In genomic region chr17:28331241-28332112, GRCm38 (mm10) we compare ENCODE assay signal across 11 mouse cellular contexts. TPM values are rescaled to one million over a fixed set of nuclear protein-coding genes. Genes with fewer than 3 reads are reported as not detected.
A peak's percentile ranks its signal among the peaks of the same experiment; 100 is the strongest.
DNase-seq lines count a peak whose midpoint lies in the region; ATAC-seq and TF ChIP-seq lines count a peak whose summit lies in the region.
"Had no signal": no experiment of that assay in that cellular context is flagged by ENCODE, and none has a peak within 500 bp of the region (broad histone marks: within the 10 kb centered on the region; RNA-seq: fewer than 3 reads in every experiment).

No protein-coding gene starts in this region.

- H3K4me2 ChIP-seq in kidney, embryonic 16.5 days (replicated peaks; ENCODE audit: low read depth, low read length): no peak overlapping the region
- H3K4me2 ChIP-seq in embryonic facial prominence, embryonic 11.5 days (ENCODE audit: low read depth, low read length): no peak overlapping the region
- peak overlapping the region; percentile 98 for H3K4me2 ChIP-seq in myocyte (ENCODE audit: low read depth)

- no peak overlapping the region; the same call in 1 of the 2 replicates for H3K4me3 ChIP-seq in kidney, embryonic 16.5 days (ENCODE audit: low read length)
- H3K4me3 ChIP-seq in ES-E14 (ENCODE audit: insufficient read depth in 1 of 2, low read depth in 1 of 2, low read length in 2 of 2, poor library complexity in 1 of 2, severe bottlenecking in 1 of 2): peak overlapping the region in 1 of 2 experiments; percentile 95; a peak in 2 of 4 replicates
- no peak overlapping the region for H3K4me3 ChIP-seq in embryonic facial prominence, embryonic 11.5 days (ENCODE audit: low read depth, low read length)
- H3K4me3 ChIP-seq in myocyte: peak overlapping the region; percentile 91

- H3K9ac ChIP-seq in kidney, embryonic 16.5 days (replicated peaks; ENCODE audit: low read length): 0 out of 2 replicates have a peak overlapping the region, but pooled peaks have one; percentile 12
- H3K9ac ChIP-seq in ES-E14 (ENCODE audit: insufficient read depth, low read depth, low read length, poor library complexity, severe bottlenecking): peak overlapping the region; percentile 51; the same call in 1 of the 2 replicates
- H3K9ac ChIP-seq in embryonic facial prominence, embryonic 11.5 days (replicated peaks; ENCODE audit: low read length): no peak overlapping the region

- no peak for DNase-seq in kidney, adult 11 months
- DNase-seq in ES-E14 (ENCODE audit: low read depth, low spot score): no peak
- DNase-seq in embryonic facial prominence, embryonic 11.5 days (ENCODE audit: low spot score): peak; percentile 13
- no peak for DNase-seq in spleen, adult 12 weeks (ENCODE audit: low spot score)
- DNase-seq: adrenal gland, adult 8-10 months; kidney, postnatal 14 days; thymus, postnatal 36 days had no signal

- peaks cover 20% of the 10 kb centered on the region for H3K79me2 ChIP-seq in myocyte (ENCODE audit: control insufficient read depth, insufficient read depth)

- no peaks in the 10 kb centered on the region for H3K9me3 ChIP-seq in kidney, embryonic 16.5 days (ENCODE audit: low read length)
- no peaks in the 10 kb centered on the region for H3K9me3 ChIP-seq in ES-E14 (ENCODE audit: control insufficient read depth, insufficient read depth, low read depth, low read length)
- no peaks in the 10 kb centered on the region for H3K9me3 ChIP-seq in embryonic facial prominence, embryonic 11.5 days (replicated peaks; ENCODE audit: control insufficient read depth, low read length)

- no peak overlapping the region for H3ac ChIP-seq in myocyte (ENCODE audit: control insufficient read depth, insufficient read length)

- peaks cover 42% of the 10 kb centered on the region for H3K36me3 ChIP-seq in kidney, embryonic 16.5 days (ENCODE audit: insufficient read depth, low read length)
- H3K36me3 ChIP-seq in ES-E14 (ENCODE audit: control insufficient read depth, insufficient read depth, low read length, poor library complexity, severe bottlenecking) (peaks cover 37% of the 10 kb centered on the region), myocyte (ENCODE audit: control insufficient read depth, insufficient read depth) (peaks cover 23% of the 10 kb centered on the region)
- peaks cover 2% of the 10 kb centered on the region; the same call in 1 of the 2 replicates for H3K36me3 ChIP-seq in embryonic facial prominence, embryonic 11.5 days (replicated peaks; ENCODE audit: control insufficient read depth, insufficient read depth, low read depth, low read length)

- peak overlapping the region; percentile 11 for H3K27ac ChIP-seq in kidney, embryonic 16.5 days (ENCODE audit: low read length)
- H3K27ac ChIP-seq in ES-E14 (ENCODE audit: insufficient read depth, low read depth, low read length, poor library complexity, severe bottlenecking): no peak overlapping the region
- no peak overlapping the region for H3K27ac ChIP-seq in embryonic facial prominence, embryonic 11.5 days (replicated peaks; ENCODE audit: low read depth, low read length)

- no peak for ATAC-seq in kidney, embryonic 16.5 days (ENCODE audit: low FRiP score, low TSS enrichment)
- ATAC-seq in embryonic facial prominence, embryonic 11.5 days (replicated peaks; ENCODE audit: insufficient number of reproducible peaks, low FRiP score, low TSS enrichment, low read depth): no peak
- no peak for ATAC-seq in granulocyte monocyte progenitor cell, adult 5-6 weeks (replicated peaks; ENCODE audit: poor library complexity, severe bottlenecking)

- TF ChIP-seq POLR2A in myocyte (IDR thresholded peaks at IDR 0.05; ENCODE audit: insufficient read length, low read depth): peak; percentile 34

- in situ Hi-C loops in ES-E14 (cut with MboI; ENCODE audit: low sequenced_read_pairs in 2 of 2, unreplicated experiment in 2 of 2): no loop called here

- H3K27me3 ChIP-seq in kidney, embryonic 16.5 days (ENCODE audit: insufficient read depth, low read length): no peaks in the 10 kb centered on the region
- no peaks in the 10 kb centered on the region for H3K27me3 ChIP-seq in embryonic facial prominence, embryonic 11.5 days (ENCODE audit: control insufficient read depth, insufficient read depth, low read length)
- no peaks in the 10 kb centered on the region for H3K27me3 ChIP-seq in myocyte (ENCODE audit: control insufficient read depth, insufficient read depth, insufficient read length)

- 30% methylated on average over 5 of the region's 7 CpGs for WGBS in kidney, embryonic 16.5 days
- 35% methylated on average over 5 of the region's 7 CpGs for WGBS in embryonic facial prominence, embryonic 11.5 days

- H3K4me1 ChIP-seq in kidney, embryonic 16.5 days (ENCODE audit: insufficient read depth, low read length): peaks cover 63% of the 10 kb centered on the region
- peaks cover 0 to 37% of the 10 kb centered on the region in 2 experiments; a peak in 2 of 4 replicates for H3K4me1 ChIP-seq in ES-E14 (ENCODE audit: control insufficient read depth in 2 of 2, insufficient read depth in 2 of 2, low read length in 2 of 2, poor library complexity in 1 of 2)
- peaks cover 10% of the 10 kb centered on the region for H3K4me1 ChIP-seq in embryonic facial prominence, embryonic 11.5 days (ENCODE audit: control insufficient read depth, insufficient read depth, low read length)

TF ChIP-seq in ES-E14, 5 proteins besides CTCF, POLR2A, EP300 and RAD21:
- TF ChIP-seq ZC3H11A (IDR thresholded peaks at IDR 0.05; ENCODE audit: borderline replicate concordance, low read depth, low read length) (no peak), ZNF384 (IDR thresholded peaks at IDR 0.05; ENCODE audit: low read depth, low read length) (no peak), MAFK (IDR thresholded peaks at IDR 0.05; ENCODE audit: insufficient read depth, low read depth, low read length) (no peak), HCFC1 (IDR thresholded peaks at IDR 0.05; ENCODE audit: borderline replicate concordance, insufficient read depth, low read length) (no peak), CHD2 (IDR thresholded peaks at IDR 0.05; ENCODE audit: low read depth, low read length) (peak; percentile 52; the same call in 1 of the 2 replicates)

TF ChIP-seq in myocyte, 11 proteins besides CTCF, POLR2A, EP300 and RAD21:
- TF ChIP-seq SRF (IDR thresholded peaks at IDR 0.05; ENCODE audit: control insufficient read depth, insufficient read length, low read depth): no peak
- no peak for TF ChIP-seq REST (IDR thresholded peaks at IDR 0.05; ENCODE audit: insufficient read depth, insufficient read length)
- TF ChIP-seq E2F4 (IDR thresholded peaks at IDR 0.05; ENCODE audit: insufficient read depth): no peak
- peak in 1 of 3 experiments; percentile 41 for TF ChIP-seq MYOD1 (IDR thresholded peaks at IDR 0.05; ENCODE audit: control insufficient read depth in 1 of 3, insufficient read length in 2 of 3, low read depth in 2 of 3)
- no peak for TF ChIP-seq MAX (IDR thresholded peaks at IDR 0.05; ENCODE audit: low read depth)
- no peak for TF ChIP-seq MYOG (IDR thresholded peaks at IDR 0.05; ENCODE audit: control insufficient read depth in 1 of 3, insufficient read depth in 1 of 3, insufficient read length in 2 of 3, low read depth in 2 of 3)
- no peak for TF ChIP-seq TCF12 (IDR thresholded peaks at IDR 0.05; ENCODE audit: insufficient read depth, poor library complexity, severe bottlenecking)
- TF ChIP-seq POLR2AphosphoS2 (IDR thresholded peaks at IDR 0.05; ENCODE audit: insufficient read length, low read depth): peak; percentile 72
- no peak for TF ChIP-seq USF1 (IDR thresholded peaks at IDR 0.05; ENCODE audit: low read depth)

RNA-seq across cellular contexts. Expression of gene Rpl10a, which starts 3.2 kb away (rescaled TPM):
- polyA plus RNA-seq in kidney, embryonic 16.5 days (2015; fragmentation: Nextera tagmentation; extraction: Ambion mirVana): 543 and 653 TPM in 2 replicates
- 2,234 and 2,688 TPM in 2 replicates for total RNA-seq in ES-E14 (2012; rRNA removed)
- 562 and 613 TPM in 2 replicates for polyA plus RNA-seq in embryonic facial prominence, embryonic 11.5 days (2014; fragmentation: Nextera tagmentation; extraction: Ambion mirVana)
- polyA plus RNA-seq in myocyte (2012; fragmentation: generic; extraction: Trizol): 2,984 TPM
- 2,618 and 3,063 TPM in 2 replicates for total RNA-seq in granulocyte monocyte progenitor cell, adult 5-6 weeks (2014; fragmentation: Nextera tagmentation)
- total RNA-seq in granulocyte monocyte progenitor cell, adult 5-6 weeks (2017): 785 and 838 TPM in 2 replicates

RNA-seq across cellular contexts. Expression of gene Fance, which starts 18.2 kb away (rescaled TPM):
- polyA plus RNA-seq in kidney, embryonic 16.5 days (2015; fragmentation: Nextera tagmentation; extraction: Ambion mirVana): 32.3 and 34.0 TPM in 2 replicates
- 25.9 and 39.8 TPM in 2 replicates for total RNA-seq in ES-E14 (2012; rRNA removed)
- 18.8 and 21.2 TPM in 2 replicates for polyA plus RNA-seq in embryonic facial prominence, embryonic 11.5 days (2014; fragmentation: Nextera tagmentation; extraction: Ambion mirVana)
- polyA plus RNA-seq in myocyte (2012; fragmentation: generic; extraction: Trizol): 28.5 TPM
- total RNA-seq in granulocyte monocyte progenitor cell, adult 5-6 weeks (2014; fragmentation: Nextera tagmentation): 41.7 and 47.9 TPM in 2 replicates
- total RNA-seq in granulocyte monocyte progenitor cell, adult 5-6 weeks (2017): 15.0 and 16.4 TPM in 2 replicates

RNA-seq across cellular contexts. Expression of gene Tead3, which starts 19.1 kb away (rescaled TPM):
- 10.7 and 11.5 TPM in 2 replicates for polyA plus RNA-seq in kidney, embryonic 16.5 days (2015; fragmentation: Nextera tagmentation; extraction: Ambion mirVana)
- 8.0 and 9.0 TPM in 2 replicates for total RNA-seq in ES-E14 (2012; rRNA removed)
- 8.6 and 9.0 TPM in 2 replicates for polyA plus RNA-seq in embryonic facial prominence, embryonic 11.5 days (2014; fragmentation: Nextera tagmentation; extraction: Ambion mirVana)
- 20.1 TPM for polyA plus RNA-seq in myocyte (2012; fragmentation: generic; extraction: Trizol)
- 3.3 TPM in 1 of 2 replicates, not detected in the other for total RNA-seq in granulocyte monocyte progenitor cell, adult 5-6 weeks (2014; fragmentation: Nextera tagmentation)
- 0.04 TPM in 1 of 2 replicates, not detected in the other for total RNA-seq in granulocyte monocyte progenitor cell, adult 5-6 weeks (2017)

RNA-seq across cellular contexts. Expression of gene Tulp1, which starts 33.5 kb away (rescaled TPM):
- polyA plus RNA-seq in kidney, embryonic 16.5 days (2015; fragmentation: Nextera tagmentation; extraction: Ambion mirVana): 6.4 and 8.7 TPM in 2 replicates
- total RNA-seq in ES-E14 (2012; rRNA removed): 3.7 and 4.1 TPM in 2 replicates
- polyA plus RNA-seq in embryonic facial prominence, embryonic 11.5 days (2014; fragmentation: Nextera tagmentation; extraction: Ambion mirVana): 3.4 and 3.6 TPM in 2 replicates
- polyA plus RNA-seq in myocyte (2012; fragmentation: generic; extraction: Trizol): not detected
- total RNA-seq in granulocyte monocyte progenitor cell, adult 5-6 weeks (2014; fragmentation: Nextera tagmentation): not detected in 2 replicates
- 0.69 TPM in 1 of 2 replicates, not detected in the other for total RNA-seq in granulocyte monocyte progenitor cell, adult 5-6 weeks (2017)
- total RNA-seq: left cerebral cortex, postnatal 25 days had no signal
